Mouse (Mus musculus): ENCODE measurements around the gene Gm20390.

The Gm20390 gene

DNA sequence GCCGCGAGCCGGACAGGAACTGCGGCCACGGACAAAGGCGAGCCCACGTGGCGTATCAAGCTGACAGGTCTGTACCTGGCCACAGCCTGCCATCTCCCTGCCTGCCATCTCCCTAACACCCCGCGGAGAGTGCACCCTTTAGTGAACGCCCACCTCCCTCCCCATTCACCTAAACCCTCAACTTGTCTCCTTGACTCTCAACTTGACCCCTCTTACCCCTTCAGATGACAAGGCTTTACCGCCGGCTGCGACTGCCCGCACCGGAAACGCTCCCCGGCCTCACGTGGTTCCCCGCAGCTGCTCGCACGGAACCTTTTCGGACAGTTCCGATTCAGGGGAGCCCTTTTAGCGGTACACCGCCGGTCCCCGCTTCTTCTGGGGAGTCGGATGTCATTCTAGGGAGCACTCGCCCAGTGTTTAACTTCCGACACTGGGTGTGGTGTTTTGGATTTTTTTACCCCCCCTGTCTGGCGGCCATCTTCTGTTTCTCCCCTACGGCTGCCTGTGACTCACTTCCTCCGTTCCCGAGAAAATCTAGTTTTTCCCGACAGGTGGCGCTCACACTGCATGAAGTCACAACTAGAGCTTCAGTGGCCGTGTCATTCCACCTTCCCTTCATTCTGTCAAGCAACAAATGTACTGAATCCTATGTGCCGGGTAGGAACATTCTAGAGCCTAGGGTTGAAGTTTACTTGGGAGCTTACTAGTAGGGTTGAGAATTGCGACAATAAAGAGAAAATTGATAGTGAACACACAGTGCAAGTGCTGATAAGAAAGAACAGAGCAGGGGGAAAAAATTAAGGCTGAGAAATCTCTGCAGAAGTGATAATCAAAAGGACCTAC, at the start of gene Gm20390, which contains the start of gene Nme1:
Gm20390 (minus strand) TSS at position 289 of the 843 bp plus-strand sequence.
Nme1 (minus strand) TSS at position 517 of the 843 bp plus-strand sequence.
- peak; percentile 99 for DNase-seq (ENCODE audit: low spot score)

DNA sequence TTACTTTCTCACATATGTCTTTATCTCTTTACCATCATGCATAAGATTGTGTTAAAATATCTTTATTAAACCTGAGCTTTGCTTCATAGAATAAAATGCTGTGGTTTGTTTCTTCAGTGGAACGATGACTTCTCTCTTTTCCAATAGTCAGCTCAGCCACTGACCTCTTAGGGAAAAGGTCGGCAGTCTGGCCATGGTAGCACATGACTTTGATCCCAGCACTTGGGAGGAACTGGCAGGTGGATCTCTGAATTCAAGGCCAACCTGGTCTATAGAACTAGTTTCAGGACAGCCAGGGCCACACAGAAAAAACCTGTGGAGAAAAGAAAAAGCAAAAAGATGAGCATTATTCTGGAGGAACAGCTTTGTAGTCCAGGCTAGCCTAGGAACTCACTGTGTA, 35.3 kb upstream of the Gm20390 start:
- DNase-seq (ENCODE audit: low spot score), result no peak

DNA sequence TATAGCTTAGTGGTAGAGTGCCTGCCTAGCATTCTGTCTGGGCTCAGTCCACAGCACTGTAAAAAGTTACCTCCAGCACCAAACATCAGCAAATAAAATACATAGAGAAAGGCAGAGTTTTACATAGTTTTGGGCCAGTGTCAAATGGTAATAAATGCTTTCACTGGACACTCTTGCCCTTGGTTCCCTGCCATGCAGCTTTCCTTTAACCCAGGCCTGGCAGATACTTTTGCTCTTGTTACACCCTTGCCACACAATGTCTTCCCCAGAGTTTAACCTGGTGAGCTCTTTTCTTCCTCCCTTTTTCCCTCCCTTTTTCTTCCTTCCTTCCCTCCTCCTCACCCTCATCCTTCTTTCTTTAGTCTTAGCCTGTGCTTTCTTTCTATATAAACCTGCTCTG, 31.2 kb upstream of the Gm20390 start:
- no peak for DNase-seq (ENCODE audit: low spot score)

DNA sequence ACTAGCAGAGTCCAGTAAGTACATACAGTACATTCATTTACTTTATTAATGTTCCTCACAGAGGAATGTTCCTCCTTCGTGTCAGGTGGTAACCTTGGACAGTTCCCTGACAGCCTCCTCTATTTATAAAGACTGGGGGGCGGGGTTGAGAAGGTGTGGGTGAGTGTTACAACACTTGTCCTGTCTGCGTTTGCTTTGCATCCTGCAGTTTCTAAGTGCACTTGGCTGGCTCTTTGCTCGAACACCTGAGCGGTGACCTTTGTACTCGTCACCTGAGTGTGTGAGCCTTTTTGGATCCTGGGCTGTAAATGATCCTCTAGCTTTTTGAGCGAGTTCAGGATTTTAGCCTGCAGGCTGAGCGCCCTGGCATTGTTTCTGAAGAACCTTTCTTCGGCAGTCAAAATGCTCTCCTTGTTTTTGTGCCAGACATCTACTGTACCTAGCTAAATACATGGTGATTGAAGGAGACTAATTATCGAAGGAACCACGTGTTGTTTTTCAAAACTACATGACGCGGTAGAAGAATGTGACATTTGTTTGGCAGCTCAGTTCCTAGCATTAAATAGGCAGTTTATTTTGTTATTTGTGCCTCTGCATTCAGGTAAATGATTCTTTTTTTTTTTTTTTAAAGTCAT, 29.2 kb upstream of the Gm20390 start:
- DNase-seq (ENCODE audit: low spot score), result no peak

DNA sequence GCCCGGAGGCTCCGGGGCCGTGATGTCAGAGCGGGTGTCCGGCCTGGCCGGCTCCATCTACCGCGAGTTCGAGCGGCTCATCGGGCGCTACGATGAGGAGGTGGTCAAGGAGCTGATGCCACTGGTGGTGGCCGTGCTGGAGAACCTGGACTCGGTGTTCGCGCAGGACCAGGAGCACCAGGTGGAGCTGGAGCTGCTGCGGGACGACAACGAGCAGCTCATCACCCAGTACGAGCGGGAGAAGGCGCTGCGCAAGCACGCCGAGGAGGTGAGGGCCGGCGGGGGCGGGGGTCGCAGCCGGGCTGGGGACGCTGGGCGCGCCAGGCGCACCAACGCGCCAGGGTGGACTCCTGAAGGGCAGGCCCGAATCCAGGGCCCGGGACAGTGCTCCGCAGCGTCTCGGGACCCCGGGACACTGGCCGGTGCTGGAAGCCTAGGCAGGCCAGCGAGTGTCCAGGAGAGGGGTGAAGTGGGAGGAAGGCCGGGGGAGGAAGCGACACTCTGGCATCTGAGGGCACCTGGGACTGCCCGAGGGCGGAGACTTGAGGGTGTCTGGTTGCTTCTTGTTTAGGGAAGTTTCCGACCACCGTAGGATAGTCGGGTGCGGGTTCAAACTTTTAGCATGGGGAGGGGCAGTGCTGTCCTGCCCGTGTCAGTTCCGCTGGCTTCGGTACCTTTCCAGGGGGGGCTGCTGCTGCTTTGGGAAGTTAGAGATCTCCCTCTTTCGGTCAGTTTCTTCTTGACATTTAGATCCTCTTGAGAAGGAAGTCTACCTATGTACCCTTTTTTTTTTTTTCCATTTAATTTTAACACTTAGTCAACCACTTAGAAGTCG, 28.4 kb upstream of the Gm20390 start:
- peak; percentile 17 for DNase-seq (ENCODE audit: low spot score)

DNA sequence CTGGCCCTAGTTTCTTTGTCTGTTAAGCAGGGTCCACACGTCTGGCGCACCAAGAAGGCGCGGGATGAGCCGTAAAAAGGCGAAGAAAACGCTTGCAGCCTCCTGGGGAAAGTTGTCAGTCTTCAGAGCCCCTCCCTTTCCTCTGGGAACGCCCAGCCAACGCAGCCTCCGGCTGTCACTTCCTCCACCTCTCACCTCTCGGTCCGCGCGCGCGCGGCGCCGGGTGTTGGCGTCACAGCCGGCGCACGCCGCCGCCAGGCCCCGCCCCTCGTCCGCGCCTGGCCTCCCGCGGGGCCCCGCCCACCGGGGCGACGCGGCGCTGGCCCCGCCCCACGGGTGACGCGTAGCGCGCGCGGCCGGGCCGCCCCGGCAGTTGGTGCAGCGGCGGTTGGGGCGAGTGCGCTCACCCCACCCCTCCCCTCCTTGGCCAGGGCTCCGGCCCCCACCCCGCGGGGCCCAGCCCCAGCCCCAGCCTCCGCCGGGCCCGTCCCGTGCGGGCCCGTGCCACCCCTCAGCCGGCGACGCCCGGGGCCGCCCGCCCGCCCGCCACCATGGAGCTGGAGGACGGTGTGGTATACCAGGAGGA, 27.7 kb upstream of the Gm20390 start, which contains the start of gene Spag9:
Spag9 (plus strand) TSS at position 372 of the 586 bp plus-strand sequence.
- peak; percentile 67 for DNase-seq (ENCODE audit: low spot score)

DNA sequence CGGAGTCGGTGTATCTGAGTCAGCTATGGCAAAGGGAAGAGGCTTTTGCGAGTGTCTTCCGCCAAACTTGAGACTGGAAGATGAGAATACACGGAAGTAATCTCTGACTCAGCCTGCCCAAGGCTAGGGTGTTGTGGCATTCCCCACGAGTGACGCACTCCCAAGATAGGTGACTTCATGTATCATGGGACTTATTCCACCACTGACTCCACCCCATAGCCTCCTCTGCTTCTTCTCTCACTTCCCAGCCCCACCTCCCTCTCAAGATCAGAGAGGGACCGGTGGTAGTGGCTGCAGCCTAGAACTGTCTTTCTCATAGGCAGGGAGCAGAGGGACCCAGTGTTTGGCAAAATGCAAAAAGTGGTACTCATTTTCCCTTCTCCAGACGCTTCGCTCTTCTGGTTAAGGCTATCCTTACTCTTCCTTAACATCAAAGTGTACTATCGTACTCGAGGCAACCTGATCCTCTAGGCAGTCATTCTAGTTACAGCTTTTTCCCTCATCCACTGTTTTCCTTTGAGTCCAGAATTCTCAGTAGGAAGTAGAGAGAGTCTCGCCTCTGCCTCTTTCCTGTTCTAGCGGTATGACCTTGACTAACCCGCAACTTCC, 27.1 kb upstream of the Gm20390 start:
- DNase-seq (ENCODE audit: low spot score), result peak; percentile 72

DNA sequence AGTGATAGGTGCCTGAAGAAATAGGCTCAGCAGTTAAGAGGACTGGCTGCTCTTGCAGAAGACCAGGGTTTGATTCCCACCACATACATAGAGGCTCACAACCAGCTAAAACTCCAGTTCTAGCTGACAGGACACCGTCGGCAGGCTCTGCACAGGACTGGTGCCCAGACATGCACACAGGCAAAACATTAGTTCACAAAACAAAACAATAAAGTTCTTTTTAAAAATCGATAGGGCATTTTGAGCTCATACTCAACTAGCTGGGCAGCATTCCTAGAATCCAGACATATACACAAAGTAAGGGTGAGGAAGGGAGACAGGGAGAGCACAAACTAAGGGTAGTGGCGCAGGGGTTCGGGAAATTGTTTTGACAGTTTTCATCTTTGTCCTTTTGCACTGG, 26.4 kb upstream of the Gm20390 start:
- DNase-seq (ENCODE audit: low spot score), result no peak

DNA sequence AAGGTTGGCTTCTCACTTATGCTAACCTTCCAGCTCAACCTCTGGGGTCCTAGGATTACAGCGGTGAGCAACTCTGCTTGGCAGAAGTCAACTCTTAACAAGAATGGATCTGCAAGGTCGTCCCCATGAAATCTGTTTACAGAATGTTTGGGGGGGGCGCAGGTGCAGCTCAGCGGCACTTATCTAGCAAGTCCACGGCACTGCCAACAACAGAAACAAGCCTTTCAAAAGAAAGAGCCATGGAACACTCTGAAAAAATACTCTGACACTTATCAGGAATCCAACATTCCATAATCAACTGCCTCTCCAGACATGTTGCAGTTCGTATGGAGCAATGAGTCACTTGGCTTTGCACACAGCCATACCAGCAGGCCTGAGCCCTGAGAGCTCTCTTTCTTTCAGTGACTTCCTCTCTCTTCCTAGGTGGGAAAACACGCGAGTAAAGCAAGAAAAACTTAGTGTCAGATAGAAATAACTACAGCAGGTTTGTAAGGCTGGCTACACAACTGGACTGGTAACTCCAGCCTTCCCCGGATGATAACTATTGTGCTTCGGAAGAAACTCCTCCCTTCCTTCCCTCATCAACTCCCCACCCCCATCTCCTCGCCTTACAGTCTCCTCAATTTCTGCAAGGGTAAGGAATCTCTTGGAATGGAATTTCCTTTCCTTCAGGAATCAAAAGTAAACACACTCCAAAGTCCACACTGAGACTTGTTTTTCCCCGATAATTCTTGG, 20.4 kb upstream of the Gm20390 start:
- DNase-seq (ENCODE audit: low spot score), result no peak

DNA sequence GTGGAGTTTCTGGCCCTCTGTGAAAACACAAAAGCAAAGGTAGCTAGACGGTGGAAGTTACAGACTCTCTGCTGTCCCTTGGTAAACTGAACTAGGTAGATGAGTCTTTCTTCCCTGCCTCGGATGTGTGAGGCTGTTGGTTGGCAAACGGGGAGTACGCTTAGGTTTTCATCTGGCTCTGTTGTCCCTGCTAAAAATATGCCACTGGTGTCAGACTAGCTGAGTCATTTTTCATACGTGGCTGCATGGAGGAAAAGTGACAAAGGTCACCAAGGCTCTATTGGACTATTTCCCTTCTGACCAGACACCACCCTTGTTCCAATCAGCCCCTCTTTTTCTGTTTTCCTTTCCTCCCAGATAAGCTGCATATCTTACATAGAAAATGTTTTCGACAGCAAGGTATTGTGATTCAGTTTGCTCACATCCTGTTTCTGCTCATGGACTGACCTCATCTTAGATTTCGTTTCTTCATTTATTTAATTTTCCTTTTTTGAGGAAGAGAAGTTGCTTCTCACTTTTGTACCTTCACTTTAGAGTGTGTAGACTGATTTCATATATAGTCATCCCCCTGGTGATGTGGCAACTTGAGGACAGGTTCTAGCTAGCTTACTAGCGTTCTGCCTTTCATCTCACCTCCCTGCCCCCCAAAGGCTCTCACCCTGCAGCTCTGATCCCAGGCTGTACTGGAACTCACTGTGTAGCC, 19.7 kb upstream of the Gm20390 start:
- no peak for DNase-seq (ENCODE audit: low spot score)

DNA sequence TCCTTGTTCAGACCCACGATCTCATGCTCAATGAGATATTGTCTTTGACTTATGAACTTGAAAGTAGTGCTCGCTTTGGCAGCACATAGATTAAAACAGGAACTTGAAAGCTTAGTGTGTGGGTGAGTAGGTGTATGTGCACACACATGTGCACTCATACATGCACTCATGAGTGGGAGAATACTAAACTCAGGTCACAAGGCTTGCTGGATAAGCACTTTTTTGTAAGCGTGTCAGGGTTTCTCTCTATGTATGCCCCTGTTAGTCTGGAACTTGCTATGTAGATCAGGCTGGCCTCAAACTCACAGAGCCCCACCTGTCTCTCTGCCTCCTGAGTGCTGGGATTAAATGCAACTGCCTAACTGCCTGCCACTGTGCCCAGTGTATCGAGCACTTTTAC, 18.9 kb upstream of the Gm20390 start:
- DNase-seq (ENCODE audit: low spot score), result no peak

DNA sequence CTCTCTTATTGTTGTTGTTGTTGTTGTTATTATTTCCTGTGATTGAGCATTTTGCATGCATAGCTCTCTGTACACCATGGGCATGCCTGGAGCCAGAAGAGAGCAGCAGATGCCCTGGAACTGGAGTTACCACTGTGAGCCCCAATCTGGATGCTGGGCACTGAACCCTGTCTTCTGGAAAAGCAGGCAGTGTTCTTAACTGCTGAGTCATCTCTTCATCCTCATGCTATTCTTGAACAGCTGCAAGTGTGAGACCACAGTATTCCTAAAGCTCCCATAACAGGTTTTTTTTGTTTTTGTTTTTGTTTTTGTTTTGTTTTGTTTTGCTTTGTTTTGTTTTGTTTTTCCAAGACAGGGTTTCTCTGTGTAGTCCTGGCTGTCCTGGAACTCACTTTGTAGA, 18.2 kb upstream of the Gm20390 start:
- no peak for DNase-seq (ENCODE audit: low spot score)

DNA sequence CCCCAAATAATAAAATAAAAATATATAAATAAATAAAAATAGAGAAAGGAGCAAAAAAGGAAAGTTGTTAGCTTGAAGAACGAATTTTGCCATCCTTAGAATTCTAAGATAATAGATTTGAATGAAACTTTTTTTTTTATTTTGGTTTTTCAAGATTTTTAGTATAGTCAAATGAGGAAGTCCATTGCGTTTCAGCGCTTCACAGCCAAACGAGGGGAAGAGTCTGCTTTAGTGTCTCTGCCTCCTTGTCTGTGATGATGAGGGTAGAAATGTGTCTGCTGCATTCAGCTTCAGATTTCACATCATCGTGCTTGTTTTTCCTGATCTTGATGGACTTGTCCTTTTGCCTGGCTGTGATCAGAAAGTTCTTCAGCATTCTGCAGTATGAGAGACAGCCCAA, 17.2 kb upstream of the Gm20390 start:
- DNase-seq (ENCODE audit: low spot score), result no peak

DNA sequence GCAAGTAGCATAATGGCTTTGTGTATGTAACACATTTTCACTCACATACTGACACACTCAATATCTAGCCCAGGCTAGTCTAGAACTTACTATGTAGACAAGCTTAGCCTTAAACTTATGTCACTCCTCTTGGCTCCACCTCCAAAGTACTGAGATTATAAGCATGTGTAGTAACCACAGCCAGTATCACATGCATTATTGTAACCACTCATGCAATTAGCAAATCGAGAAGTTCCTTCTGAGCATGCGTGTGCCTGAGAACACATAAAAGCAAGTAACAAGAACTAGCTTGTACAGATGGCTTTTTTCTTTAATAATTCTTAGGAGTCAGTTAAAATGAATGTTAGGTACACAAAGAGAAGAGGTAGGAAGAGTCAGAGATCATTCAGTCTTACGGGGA, 16.5 kb upstream of the Gm20390 start:
- no peak for DNase-seq (ENCODE audit: low spot score)

DNA sequence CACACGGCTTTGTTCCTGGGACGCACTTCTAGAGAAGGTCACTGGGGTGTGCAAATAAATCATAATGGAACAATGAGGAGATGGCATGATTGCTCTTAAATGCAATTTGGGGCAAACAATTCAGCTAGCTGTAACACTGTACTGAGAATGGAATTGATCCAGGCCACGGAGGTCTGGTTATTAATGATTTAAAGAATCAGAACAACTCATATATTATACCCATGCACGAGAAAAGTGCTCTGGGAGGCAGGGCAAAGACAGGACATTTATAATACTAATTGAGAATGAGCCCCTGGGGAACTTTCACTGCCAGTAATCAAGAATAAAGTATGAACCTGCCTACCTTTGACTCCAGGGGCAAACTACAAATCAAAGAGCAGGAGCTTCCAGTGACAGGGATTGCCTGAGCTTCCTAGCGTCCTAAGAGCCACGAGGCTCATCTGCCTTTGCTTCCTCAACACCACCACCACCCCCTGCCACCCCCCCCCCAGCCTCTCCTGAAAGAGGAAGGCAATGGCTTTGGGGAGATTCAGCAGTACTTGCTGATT, 11.5 kb upstream of the Gm20390 start:
- DNase-seq (ENCODE audit: low spot score), result no peak

DNA sequence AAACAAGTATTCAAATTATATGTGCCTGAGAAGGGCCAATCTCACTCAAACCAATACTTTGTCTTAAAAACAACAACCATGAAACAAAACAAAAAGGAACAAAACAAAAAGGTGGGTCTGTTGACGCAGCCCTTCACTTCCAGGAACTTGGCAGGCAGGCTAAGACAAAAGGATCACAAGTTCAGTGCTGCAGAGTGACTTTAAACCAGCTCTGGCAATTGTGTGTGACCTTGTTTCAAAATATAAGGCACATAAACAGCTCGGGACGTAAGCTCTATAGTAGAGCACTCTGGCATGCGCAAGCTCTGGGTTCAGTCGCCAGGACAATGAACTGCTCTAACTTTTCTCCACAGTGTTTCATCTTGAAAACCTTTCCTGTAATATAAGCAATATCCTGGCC, 4.9 kb upstream of the Gm20390 start:
- DNase-seq (ENCODE audit: low spot score), result no peak

DNA sequence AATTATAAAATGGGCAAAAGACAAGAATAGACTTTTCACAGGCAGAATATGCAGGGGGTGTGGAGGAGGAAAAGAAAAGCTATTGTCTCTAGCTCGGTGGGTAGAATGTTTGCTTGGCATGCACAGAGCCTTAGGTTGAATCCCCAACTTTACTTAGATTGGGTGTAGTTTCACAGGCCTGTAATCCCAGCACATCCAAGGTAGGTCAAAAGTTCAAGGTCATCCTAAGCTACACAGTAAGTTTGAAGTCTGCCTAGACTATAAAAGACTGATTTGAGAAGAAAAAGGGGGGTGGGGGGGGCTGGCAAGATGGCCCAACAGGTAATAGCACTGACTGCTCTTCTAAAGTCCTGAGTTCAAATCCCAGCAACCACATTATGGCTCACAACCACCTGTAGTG, 1.7 kb upstream of the Gm20390 start:
- DNase-seq (ENCODE audit: low spot score), result no peak

DNA sequence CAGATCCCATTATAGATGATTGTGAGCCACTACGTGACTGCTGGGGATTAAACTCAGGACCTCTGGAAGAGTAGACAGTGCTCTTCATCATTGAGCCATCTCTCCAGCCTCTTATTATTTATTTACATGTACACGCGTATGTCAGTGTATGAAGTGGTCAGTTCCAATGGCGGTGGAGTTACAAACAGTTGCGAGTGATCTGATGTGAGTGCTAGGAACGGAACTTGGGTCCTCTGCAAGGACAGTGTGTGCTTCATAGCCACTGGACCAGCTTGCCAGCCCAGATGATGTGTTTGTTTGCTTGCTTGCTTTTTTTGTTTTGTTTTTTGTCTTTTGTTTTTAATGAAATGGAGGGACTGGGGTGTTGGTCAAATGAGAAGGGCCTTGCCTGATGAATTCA, 1.1 kb upstream of the Gm20390 start:
- DNase-seq (ENCODE audit: low spot score), result no peak

DNA sequence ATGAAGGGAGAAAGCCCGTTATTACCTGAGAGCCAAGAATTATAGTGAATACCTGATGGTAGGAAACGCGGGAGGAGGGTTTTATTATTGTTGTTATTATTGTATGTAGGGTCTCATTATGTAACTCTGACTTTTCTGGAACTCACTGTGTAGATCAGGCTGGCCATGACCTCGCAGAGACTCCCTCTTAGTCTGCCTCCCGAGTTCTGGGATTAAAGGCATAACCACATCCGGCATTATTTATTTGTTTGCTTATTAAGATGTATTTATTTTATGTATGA, 695 bp upstream of the Gm20390 start:
- no peak for DNase-seq (ENCODE audit: low spot score)

DNA sequence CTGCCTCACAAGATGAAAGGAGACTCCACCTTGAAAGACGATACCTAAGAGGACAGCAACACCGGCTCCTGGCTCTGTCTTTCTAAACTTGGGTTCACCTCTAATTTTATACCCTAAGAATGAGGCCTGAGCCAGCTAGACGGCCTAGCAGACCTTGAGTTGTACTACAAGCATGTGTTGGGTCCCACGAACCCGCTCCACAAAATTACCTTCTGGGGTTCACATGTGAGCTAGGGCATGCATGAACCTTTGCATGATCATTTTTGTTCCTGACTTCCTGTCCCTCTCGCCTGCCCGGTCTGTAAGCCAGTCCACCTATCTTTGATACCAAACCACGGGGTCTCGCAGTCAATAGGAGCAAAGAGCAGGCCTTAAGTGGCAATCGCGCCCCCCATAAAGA, 712 bp downstream of the Gm20390 start:
- DNase-seq (ENCODE audit: low spot score), result no peak
